Mouse (Mus musculus) liver, adult (tissue): ENCODE measurements around the gene Hspg2.

ENCODE experiments used
- GATA4 ChIP-seq: IDR thresholded peaks from 2 replicates; pipeline ENCODE4 v1.6.1; 2014; ENCODE audit warnings: mild to moderate bottlenecking, low read length; ENCODE audit not compliant: insufficient replicate concordance

Gene Hspg2

DNA sequence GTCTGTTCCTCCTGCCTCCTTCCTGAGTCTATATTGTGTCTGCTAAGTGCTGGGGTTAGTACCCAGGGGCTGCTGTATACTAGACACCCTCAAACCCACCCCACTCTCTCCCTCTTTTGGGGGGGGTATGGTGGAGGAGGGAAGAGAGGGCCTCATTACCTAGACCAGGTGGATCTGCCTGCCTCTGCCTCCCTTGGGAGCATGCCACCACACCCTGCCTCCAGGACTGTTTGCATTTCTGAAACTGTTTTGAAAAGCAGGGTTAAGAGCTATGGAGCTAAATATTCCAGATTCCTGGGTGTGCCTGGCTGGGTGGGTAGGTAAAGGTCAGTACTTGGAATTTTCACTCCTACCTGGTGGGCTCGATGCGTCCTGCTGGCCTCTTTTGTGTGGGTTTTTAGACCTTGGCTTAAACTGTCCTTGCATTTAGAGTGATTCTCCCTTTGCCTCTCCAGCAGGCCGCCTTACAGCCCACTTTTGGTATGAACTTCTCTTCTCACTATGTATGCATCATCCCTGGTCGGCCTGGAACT lies 128.6 kb downstream of the Hspg2 start:
- no peak for TF ChIP-seq GATA4

DNA sequence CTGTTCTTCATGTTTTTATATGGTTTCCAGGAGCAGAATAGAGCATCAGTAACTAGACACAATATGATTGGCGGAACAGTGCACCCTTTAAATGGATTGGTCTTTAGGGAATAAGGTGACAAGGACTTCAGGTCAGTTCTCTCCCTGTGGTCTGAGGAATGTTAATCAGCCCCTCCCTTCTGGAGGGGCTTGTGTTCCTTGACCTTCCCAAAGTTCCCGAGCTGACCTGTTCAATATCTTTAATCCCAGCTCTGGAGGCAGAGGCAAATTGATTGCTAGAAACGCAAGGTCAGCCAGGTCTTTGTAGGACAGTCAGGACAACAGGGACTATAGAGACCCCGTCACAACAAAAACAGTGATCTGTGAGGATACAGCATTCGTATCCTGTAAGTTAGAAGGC lies 130.0 kb downstream of the Hspg2 start:
- TF ChIP-seq GATA4, result no peak

DNA sequence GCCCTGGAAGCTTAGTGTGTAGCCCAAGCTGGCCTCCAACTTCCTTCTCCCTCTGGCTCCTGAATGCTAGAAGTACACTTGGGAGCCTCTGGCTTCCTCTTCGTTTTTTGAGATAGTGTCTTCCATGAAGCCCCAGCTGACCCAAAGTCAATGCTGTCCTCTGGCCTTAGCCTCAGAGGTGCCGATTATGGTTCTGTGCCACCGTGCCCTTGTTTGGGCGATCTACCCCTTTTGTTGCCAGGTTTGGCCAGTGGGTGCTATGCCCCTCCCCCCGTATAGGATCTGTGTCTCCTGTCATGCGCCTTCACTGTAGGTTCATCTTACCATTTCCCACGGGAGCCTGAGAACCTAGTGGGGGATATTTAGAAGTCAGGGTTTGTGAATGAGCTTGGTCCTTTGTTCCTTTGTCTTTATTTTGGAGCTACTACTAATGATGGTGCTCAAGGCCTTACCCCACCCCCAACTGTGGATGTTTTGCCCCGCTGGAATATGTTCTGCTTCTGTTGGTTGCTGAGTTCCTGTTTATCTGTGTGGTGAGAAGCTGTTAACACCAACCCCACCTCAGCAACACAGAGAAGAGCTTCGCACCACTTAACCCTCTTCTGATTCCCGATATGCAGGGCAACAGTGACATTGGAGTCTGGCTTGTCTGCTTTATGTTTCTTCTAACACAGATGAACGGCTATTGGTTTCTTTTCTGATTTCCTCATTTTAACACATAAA lies 135.0 kb downstream of the Hspg2 start:
- TF ChIP-seq GATA4, result no peak

DNA sequence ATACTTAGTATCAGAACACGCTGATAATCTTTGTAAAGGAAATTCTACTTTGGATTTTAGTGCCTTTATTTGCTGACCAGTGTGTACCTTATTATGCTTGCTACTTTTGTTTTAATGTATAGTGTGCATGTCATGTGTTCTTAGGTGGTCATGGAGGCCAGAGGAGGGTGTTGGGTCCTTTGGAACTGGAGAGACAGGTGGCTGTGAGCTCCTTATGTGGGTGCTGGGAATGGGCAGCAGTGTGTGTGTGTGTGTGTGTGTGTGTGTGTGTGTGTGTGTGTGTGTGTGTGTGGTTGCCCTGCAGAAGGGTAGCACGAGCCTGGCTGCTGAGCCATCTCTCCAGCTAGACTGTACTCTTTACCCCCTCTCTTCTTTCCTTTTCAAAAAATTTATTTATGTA lies 138.5 kb downstream of the Hspg2 start:
- no peak for TF ChIP-seq GATA4

DNA sequence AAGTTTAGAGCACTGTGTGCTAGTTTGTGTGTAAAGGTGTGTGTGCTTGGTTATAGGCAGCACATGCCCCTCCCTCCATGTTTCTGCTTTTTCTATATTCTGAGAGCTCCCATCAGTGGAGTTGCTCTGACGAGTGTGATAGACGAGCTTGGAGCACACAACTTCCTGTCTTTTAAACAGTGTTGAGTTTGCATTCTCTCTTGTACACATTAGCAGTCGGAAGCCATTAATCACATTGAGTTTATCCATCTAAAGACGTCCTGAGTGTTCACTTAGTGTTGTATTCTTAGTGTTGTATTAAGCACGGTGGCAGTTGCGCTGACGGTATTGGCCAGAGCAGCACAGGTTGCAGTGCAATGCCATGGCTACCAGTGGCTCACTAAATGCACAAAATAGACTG lies 140.7 kb downstream of the Hspg2 start:
- TF ChIP-seq GATA4, result no peak

DNA sequence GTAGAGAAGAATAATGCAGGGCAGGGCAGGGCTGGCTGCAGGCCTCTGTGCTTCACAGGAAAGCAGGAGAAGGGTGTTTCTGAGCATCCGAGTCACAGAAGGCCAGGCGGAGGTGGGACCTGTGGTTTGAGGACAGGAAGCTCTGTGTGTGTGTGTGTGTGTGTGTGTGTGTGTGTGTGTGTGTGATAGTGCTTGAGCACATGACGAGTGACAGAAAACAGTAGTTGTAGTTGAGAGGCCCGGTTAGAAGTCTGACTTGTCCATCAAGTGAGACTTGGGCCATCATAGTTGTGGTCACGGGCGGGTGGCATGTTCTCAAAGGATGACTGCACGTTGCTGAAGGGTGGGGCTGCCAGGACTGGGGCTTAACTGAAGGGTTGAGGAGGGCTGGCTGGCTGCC lies 141.1 kb downstream of the Hspg2 start:
- TF ChIP-seq GATA4, result no peak

DNA sequence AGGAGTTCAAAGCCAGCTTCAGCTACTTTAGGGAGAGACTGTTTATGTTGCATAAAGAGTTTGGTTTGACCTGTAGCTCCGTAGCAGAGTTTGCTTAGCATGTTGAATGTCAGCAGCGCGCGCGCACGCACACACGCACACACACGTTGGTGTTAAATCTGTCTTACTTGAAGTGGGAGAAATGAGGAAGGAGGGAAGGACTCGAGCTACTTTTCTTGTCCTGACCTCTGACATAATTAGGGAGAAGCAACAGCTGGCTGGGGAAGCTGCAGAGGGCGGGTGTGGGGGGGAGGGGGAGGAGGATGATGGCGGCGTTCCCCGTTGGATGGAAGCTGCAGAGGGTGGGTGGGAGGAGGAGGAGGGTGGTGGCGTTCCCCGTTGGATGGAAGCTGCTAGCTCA lies 141.7 kb downstream of the Hspg2 start:
- TF ChIP-seq GATA4, result no peak
